Mouse (Mus musculus): ENCODE measurements at regions not wholly inside any gene's neighbourhood (a gene's known extent, or its start where the extent isn't known, plus 50 kb on each side); places are given as distances from the start of the nearest gene placed in this dataset.
"Not testable (repeated sequence)": the region's sequence is repeated elsewhere in the genome, so short reads cannot be mapped to it uniquely, and the experiment has no call there.

DNA sequence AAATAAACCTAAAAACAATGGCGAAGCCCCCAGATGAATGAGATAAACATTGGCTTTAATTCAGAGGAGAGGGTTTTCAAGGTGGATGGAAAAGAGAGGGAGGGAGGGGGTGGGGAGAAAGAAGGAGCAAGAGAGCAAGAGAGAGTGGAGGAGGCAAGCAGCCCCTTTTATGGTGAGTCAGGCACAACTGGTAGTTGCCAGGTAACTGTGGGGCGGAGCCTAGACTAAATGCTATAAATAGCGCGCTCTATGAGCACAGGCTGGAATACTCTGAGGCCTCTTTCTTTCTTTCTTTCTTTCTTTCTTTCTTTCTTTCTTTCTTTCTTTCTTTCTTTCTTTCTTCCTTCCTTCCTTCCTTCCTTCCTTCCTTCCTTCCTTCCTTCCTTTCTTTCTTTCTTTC lies 99.6 kb downstream of the Gm5426 start:
- not testable (repeated sequence) for TF ChIP-seq EP300 (IDR thresholded peaks at IDR 0.05; ENCODE audit: low read depth in 1 of 2, low read length in 2 of 2); POLR2A (IDR thresholded peaks at IDR 0.05; ENCODE audit: control insufficient read depth in 1 of 2, insufficient read depth in 1 of 2, low read depth in 1 of 2, low read length in 2 of 2, poor library complexity in 1 of 2); ZKSCAN1 (IDR thresholded peaks at IDR 0.05; ENCODE audit: low read depth, low read length); MYC (IDR thresholded peaks at IDR 0.05; ENCODE audit: low read depth, low read length); ZC3H11A (IDR thresholded peaks at IDR 0.05; ENCODE audit: low read depth, low read length); NELFE (IDR thresholded peaks at IDR 0.05; ENCODE audit: low read depth, low read length); ZNF384 (IDR thresholded peaks at IDR 0.05; ENCODE audit: low read depth, low read length); CTCF (IDR thresholded peaks at IDR 0.05 in 2 of 3, conservative IDR thresholded peaks at IDR 0.05 in 1 of 3; ENCODE audit: control insufficient read depth in 1 of 3, insufficient read depth in 1 of 3, low read depth in 2 of 3, low read length in 3 of 3, poor library complexity in 1 of 3, severe bottlenecking in 1 of 3); HCFC1 (IDR thresholded peaks at IDR 0.05; ENCODE audit: low read depth, low read length); UBTF (IDR thresholded peaks at IDR 0.05; ENCODE audit: borderline replicate concordance, insufficient read depth, low read depth, low read length); RAD21 (IDR thresholded peaks at IDR 0.05; ENCODE audit: low read depth, low read length); CHD1 (IDR thresholded peaks at IDR 0.05; ENCODE audit: low read depth, low read length); MEF2A (IDR thresholded peaks at IDR 0.05; ENCODE audit: extremely low read depth, insufficient replicate concordance, low read depth, low read length, poor library complexity, severe bottlenecking)
